Mouse (Mus musculus) stomach, postnatal 0 days (tissue): Measurements from ENCODE around the gene Ift57. TPM values are rescaled to one million over a fixed set of nuclear protein-coding genes. Genes with fewer than 3 reads are reported as not detected.

Source experiments
- ATAC-seq: fragments of 200-750 bp; cut with Nextera tagmentation; 2 replicates; pipeline ENCODE4 v1.8.0; 2017; ENCODE audit not compliant: low FRiP score, low TSS enrichment
- DNase-seq: peaks from one replicate; pipeline ENCODE4 v3.0.0-alpha.2; 2016; ENCODE audit warnings: low spot score
- H3K27ac ChIP-seq: fragments of 300-500 bp; sonication (generic); replicated peaks from 2 replicates; pipeline ENCODE4 v1.5.1; 2014; ENCODE audit warnings: mild to moderate bottlenecking, control low read depth
- H3K27me3 ChIP-seq: fragments of 300-500 bp; sonication (generic); 2 replicates; pipeline ENCODE4 v1.6.1; 2014; ENCODE audit warnings: low read length; ENCODE audit not compliant: control insufficient read depth, insufficient read depth
- H3K36me3 ChIP-seq: fragments of 300-500 bp; sonication (generic); 2 replicates; pipeline ENCODE4 v1.6.1; 2014; ENCODE audit warnings: low read length, mixed read lengths; ENCODE audit not compliant: control insufficient read depth, insufficient read depth
- H3K4me1 ChIP-seq: fragments of 300-500 bp; sonication (generic); replicated peaks from 2 replicates; pipeline ENCODE4 v1.6.1; 2014; ENCODE audit warnings: antibody characterized with exemption; ENCODE audit not compliant: control insufficient read depth, insufficient read depth
- H3K4me2 ChIP-seq: fragments of 300-500 bp; sonication (generic); replicated peaks from 2 replicates; pipeline ENCODE4 v1.6.1; 2014; ENCODE audit warnings: low read depth, mild to moderate bottlenecking, control low read depth, moderate library complexity
- H3K4me3 ChIP-seq: fragments of 300-500 bp; sonication (generic); 2 replicates; pipeline ENCODE4 v1.5.1; 2014; ENCODE audit warnings: low read depth, low read length, control low read depth
- H3K9ac ChIP-seq: fragments of 300-500 bp; sonication (generic); 2 replicates; pipeline ENCODE4 v1.6.1; 2014; ENCODE audit warnings: mild to moderate bottlenecking, low read length, control low read depth, mixed read lengths
- H3K9me3 ChIP-seq: fragments of 300-500 bp; sonication (generic); 2 replicates; pipeline ENCODE4 v1.6.1; 2016; ENCODE audit warnings: low read length; ENCODE audit not compliant: control insufficient read depth
- CTCF ChIP-seq: IDR thresholded peaks from 2 replicates; pipeline ENCODE4 v1.5.1; 2016; ENCODE audit warnings: antibody characterized with exemption, low read depth, mild to moderate bottlenecking, moderate library complexity
- EP300 ChIP-seq: optimal IDR thresholded peaks from 2 replicates; pipeline ENCODE3; 2016; ENCODE audit warnings: antibody characterized with exemption
- WGBS: fragments of 180-500 bp; shearing (Covaris S2); extraction: QIAGEN DNeasy Blood & Tissue Kit; methylation state at CpG from one replicate; pipeline ENCODE4 v1.1.7; 2014; 5-methylcytosine and 5-hydroxymethylcytosine counted together
- polyA plus RNA-seq: library from polyadenylated mRNA; unstranded; fragments of >200 nt; fragmentation: Nextera tagmentation; extraction: Ambion mirVana; gene quantifications from 2 replicates; pipeline ENCODE4 v1.2.1, GENCODE M21; 2015

Gene Ift57
- polyA plus RNA-seq, 1 experiment from 2014 or later: 11.9 TPM

GRCm38 (mm10) chr16:49713302-49713701 lies 14.3 kb downstream of the Ift57 start:
- no peak overlapping the region for H3K9ac ChIP-seq
- no peak for TF ChIP-seq EP300
- TF ChIP-seq CTCF: no peak
- no peaks in the 10 kb centered on the region for H3K27me3 ChIP-seq
- no peaks in the 10 kb centered on the region for H3K4me1 ChIP-seq
- no peaks in the 10 kb centered on the region for H3K36me3 ChIP-seq
- WGBS: 87% methylated on average over 3 of the region's 3 CpGs
- no peak overlapping the region for H3K27ac ChIP-seq
- H3K4me2 ChIP-seq: no peak overlapping the region
- no peak overlapping the region for H3K4me3 ChIP-seq
- no peaks in the 10 kb centered on the region for H3K9me3 ChIP-seq
- DNase-seq: no peak
- ATAC-seq: no peak

- no peak overlapping the region for H3K9ac ChIP-seq
- WGBS: 77% methylated on average over 2 of the region's 2 CpGs
- no peak for ATAC-seq
- H3K9me3 ChIP-seq: no peaks in the 10 kb centered on the region
- no peak for DNase-seq
- no peak overlapping the region for H3K4me3 ChIP-seq
- H3K27ac ChIP-seq: no peak overlapping the region
- no peaks in the 10 kb centered on the region for H3K4me1 ChIP-seq
- TF ChIP-seq EP300 (no peak), CTCF (no peak)
- H3K36me3 ChIP-seq: no peaks in the 10 kb centered on the region
- H3K4me2 ChIP-seq: no peak overlapping the region
- no peaks in the 10 kb centered on the region for H3K27me3 ChIP-seq
Observed at GRCm38 (mm10) chr16:49720671-49721070, 21.6 kb downstream of the Ift57 start.

GRCm38 (mm10) chr16:49721678-49722077 lies 22.6 kb downstream of the Ift57 start:
- Histone ChIP-seq H3K4me3 (no peak overlapping the region), H3K36me3 (no peaks in the 10 kb centered on the region)

GRCm38 (mm10) chr16:49723222-49723621 lies 24.2 kb downstream of the Ift57 start:
- ATAC-seq: no peak
- no peak for DNase-seq
- H3K9ac ChIP-seq: no peak overlapping the region
- H3K4me3 ChIP-seq: no peak overlapping the region
- H3K4me2 ChIP-seq: no peak overlapping the region
- no peaks in the 10 kb centered on the region for H3K36me3 ChIP-seq
- H3K4me1 ChIP-seq: no peaks in the 10 kb centered on the region
- no peak overlapping the region for H3K27ac ChIP-seq
- no peaks in the 10 kb centered on the region for H3K9me3 ChIP-seq
- H3K27me3 ChIP-seq: no peaks in the 10 kb centered on the region
- TF ChIP-seq EP300 (no peak), CTCF (no peak)
- WGBS: 36% methylated on average over 4 of the region's 4 CpGs

More at GRCm38 (mm10) chr16:49721678-49722077, 22.6 kb downstream of the Ift57 start:
- Histone ChIP-seq H3K9ac (no peak overlapping the region), H3K4me2 (no peak overlapping the region), H3K9me3 (no peaks in the 10 kb centered on the region), H3K4me1 (no peaks in the 10 kb centered on the region), H3K27ac (no peak overlapping the region), H3K27me3 (no peaks in the 10 kb centered on the region)
- ATAC-seq (no peak), DNase-seq (no peak)
- WGBS: 64% methylated on average over 5 of the region's 5 CpGs
- TF ChIP-seq CTCF: no peak

- TF ChIP-seq EP300 (no peak), CTCF (no peak)
- ATAC-seq (no peak), DNase-seq (no peak)
- H3K9me3 ChIP-seq: no peaks in the 10 kb centered on the region
- H3K27ac ChIP-seq: no peak overlapping the region
- H3K4me2 ChIP-seq: no peak overlapping the region
- H3K27me3 ChIP-seq: no peaks in the 10 kb centered on the region
- no peaks in the 10 kb centered on the region for H3K4me1 ChIP-seq
- no peak overlapping the region for H3K4me3 ChIP-seq
- no peak overlapping the region for H3K9ac ChIP-seq
- H3K36me3 ChIP-seq: no peaks in the 10 kb centered on the region
- 77% methylated on average over 5 of the region's 5 CpGs for WGBS
Observed at GRCm38 (mm10) chr16:49724232-49724631, 25.2 kb downstream of the Ift57 start.

- Histone ChIP-seq H3K4me1 (no peaks in the 10 kb centered on the region), H3K9ac (no peak overlapping the region), H3K4me3 (no peak overlapping the region), H3K9me3 (no peaks in the 10 kb centered on the region), H3K36me3 (no peaks in the 10 kb centered on the region), H3K27me3 (no peaks in the 10 kb centered on the region), H3K4me2 (no peak overlapping the region), H3K27ac (no peak overlapping the region)
- DNase-seq (no peak), ATAC-seq (no peak)
- WGBS: 71% methylated on average over 2 of the region's 2 CpGs
- no peak for TF ChIP-seq EP300
- TF ChIP-seq CTCF: no peak
Observed at GRCm38 (mm10) chr16:49724931-49725330, 25.9 kb downstream of the Ift57 start.
